Mouse (Mus musculus): ENCODE measurements around the gene Nufip1.

Nufip1 gene

GRCm38 (mm10) chr14:76186299-76186698 lies 75.6 kb downstream of the Nufip1 start:
- DNase-seq = peak; percentile 27

Data from kidney, adult 9 months (tissue).